In genomic region chr1:55429708-55430107, GRCm38 (mm10) we compare ENCODE assay signal across 14 mouse cellular contexts.
"Had no signal": no experiment of that assay in that cellular context is flagged by ENCODE, and none has a peak within 500 bp of the region (broad histone marks: within the 10 kb centered on the region; RNA-seq: fewer than 3 reads in every experiment).

No protein-coding gene starts in this region.

- H3K9me3 ChIP-seq: kidney, embryonic 15.5 days; limb, embryonic 15.5 days; liver, embryonic 13.5 days; midbrain, embryonic 12.5 days; neural tube, embryonic 15.5 days had no signal

- H3K4me1 ChIP-seq: kidney, embryonic 15.5 days; liver, embryonic 13.5 days; midbrain, embryonic 12.5 days; neural tube, embryonic 15.5 days had no signal

- H3K36me3 ChIP-seq: kidney, embryonic 15.5 days; limb, embryonic 15.5 days; liver, embryonic 13.5 days; midbrain, embryonic 12.5 days; neural tube, embryonic 15.5 days had no signal

- DNase-seq: kidney, adult 2 months; kidney, postnatal 25 days; liver, embryonic 13.5 days; lung, adult 2 months; lung, postnatal 10 days; lung, postnatal 4 days; right cerebral cortex, adult 18-20 months; right cerebral cortex, postnatal 25 days; thymus, postnatal 14 days had no signal

- H3K27ac ChIP-seq: kidney, embryonic 15.5 days; limb, embryonic 15.5 days; liver, embryonic 13.5 days; midbrain, embryonic 12.5 days; neural tube, embryonic 15.5 days had no signal

- H3K27me3 ChIP-seq: kidney, embryonic 15.5 days; limb, embryonic 15.5 days; liver, embryonic 13.5 days; neural tube, embryonic 15.5 days had no signal

- H3K4me3 ChIP-seq: kidney, embryonic 15.5 days; limb, embryonic 15.5 days; liver, embryonic 13.5 days; midbrain, embryonic 12.5 days; myocyte; neural tube, embryonic 15.5 days had no signal

- H3K9ac ChIP-seq: kidney, embryonic 15.5 days; limb, embryonic 15.5 days; liver, embryonic 13.5 days; midbrain, embryonic 12.5 days; neural tube, embryonic 15.5 days had no signal

- H3K4me2 ChIP-seq: kidney, embryonic 15.5 days; limb, embryonic 15.5 days; liver, embryonic 13.5 days; midbrain, embryonic 12.5 days; neural tube, embryonic 15.5 days had no signal
